Mouse (Mus musculus): ENCODE data around the gene En2. TPM values are rescaled to one million over a fixed set of nuclear protein-coding genes. Genes with fewer than 3 reads are reported as not detected.

En2 gene
- total RNA-seq, 2 experiments from 2014 or later, result not detected

GRCm38 (mm10) chr5:28174876-28175569, 9.5 kb downstream of the En2 start:
- DNase-seq (ENCODE audit: low spot score), result no peak
- intact Hi-C loops (cut with DNase I), result no loop called here

DNA sequence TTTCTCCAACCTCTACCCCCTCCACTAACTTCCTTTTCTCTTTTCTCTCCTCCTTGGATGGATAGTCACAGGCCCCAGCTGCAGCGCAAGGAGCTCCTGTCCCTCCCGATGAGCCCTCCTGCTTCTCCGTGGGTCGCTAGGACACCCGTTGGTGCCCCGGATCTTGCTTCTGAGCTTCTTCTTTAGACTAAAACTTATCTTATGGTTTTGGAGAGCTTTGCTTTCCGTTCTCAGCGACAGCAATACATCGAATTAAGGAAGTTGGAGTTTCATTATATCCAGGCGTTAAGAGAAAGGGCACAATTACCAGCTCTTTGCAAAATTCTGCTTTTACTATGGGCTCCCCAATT, 10.1 kb downstream of the En2 start:
- intact Hi-C loops (cut with DNase I), result no loop called here
- no peak for DNase-seq (ENCODE audit: low spot score)

DNA sequence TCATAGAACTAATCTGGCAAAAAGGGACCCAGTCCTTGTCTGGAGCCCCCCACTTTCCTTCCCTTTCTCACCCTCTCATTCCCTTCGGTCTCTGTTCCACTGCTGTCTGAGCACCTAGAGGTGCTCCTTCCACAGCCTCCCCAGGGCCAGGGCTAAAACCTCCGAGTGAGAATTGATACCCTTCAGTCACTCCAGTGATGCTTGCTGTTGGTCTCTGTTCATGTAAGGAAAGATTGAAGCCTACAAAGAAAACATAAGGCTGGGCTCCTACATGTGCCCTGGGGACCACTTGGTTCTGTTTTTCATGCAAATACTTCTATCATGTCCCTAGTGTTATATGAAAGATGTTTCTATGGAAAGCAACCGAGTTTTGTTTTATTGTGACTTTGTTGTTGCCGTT, 10.5 kb downstream of the En2 start:
- intact Hi-C loops (cut with DNase I), result no loop called here
- DNase-seq (ENCODE audit: low spot score), result no peak

GRCm38 (mm10) chr5:28176585-28176984, 11.1 kb downstream of the En2 start:
- no peak for DNase-seq (ENCODE audit: low spot score)
- intact Hi-C loops (cut with DNase I), result no loop called here

DNA sequence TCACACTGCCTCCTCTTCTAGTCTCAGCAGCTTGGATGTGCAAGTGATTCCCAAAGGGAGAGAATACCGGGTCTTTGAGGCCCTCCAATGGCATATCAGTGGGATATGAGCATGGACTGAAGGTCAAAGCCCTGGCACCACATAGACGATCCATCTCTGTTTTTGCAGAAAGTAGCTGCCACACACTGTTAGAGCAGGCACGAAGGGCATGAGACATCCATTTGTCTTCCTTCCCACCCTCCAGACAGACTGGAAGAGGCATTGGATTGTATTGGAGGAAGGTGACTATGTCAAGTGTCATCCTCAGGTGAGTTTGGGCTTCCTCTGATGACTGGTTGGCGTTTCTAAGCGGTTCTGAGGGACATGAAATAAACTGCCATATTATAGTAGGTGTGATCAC, 12.8 kb downstream of the En2 start:
- DNase-seq (ENCODE audit: low spot score), result no peak
- intact Hi-C loops (cut with DNase I), result no loop called here

- intact Hi-C loops (cut with DNase I), result no loop called here
- DNase-seq (ENCODE audit: low spot score), result no peak
Measured at GRCm38 (mm10) chr5:28179237-28179790, 13.8 kb downstream of the En2 start.

DNA sequence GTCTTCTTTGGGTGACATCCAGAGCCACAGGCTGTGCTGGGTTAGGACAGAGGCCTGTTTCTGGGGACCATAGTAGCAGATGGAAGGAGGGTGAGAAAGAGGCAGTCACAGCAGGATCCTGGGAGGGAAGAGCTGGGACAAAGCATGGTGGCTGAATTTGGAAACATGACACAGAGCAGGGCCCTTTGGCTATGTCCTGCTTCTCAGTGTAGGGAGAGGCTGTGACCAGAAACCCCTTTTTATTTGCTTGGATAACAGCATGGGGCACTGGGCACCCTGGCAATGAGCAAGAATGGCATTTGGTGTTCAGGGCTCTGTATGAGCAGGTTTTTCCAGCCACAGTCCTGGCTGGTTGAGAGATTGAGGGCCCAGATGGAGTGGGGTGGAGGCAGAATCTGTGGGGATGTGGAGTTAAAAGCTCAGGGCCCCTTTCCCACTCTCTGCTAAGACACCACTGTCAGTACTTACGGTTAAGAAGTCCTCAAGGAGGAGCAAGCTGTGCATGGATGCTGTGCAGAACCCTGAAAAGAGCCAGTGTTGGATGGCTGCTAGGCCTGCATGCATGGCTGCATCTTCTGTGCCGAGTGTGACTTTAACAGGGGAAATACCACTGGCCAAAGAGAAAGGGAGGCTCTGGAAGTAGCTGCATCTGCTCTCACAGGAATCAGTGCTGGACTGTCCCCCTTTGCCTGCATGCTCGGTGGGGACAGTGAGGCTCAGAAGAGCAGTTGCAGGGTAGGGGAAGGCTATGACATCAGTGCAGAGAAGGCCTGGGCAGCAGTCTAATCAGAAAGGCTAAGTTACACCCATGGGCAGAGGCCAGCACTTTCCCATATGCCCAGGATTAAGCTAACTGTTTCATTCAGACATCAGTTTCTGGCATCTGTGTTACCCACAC, 26.0 kb downstream of the En2 start:
- intact Hi-C loops (cut with DNase I), result no loop called here
- no peak for DNase-seq (ENCODE audit: low spot score)

- no peak for DNase-seq (ENCODE audit: low spot score)
- intact Hi-C loops (cut with DNase I), result no loop called here
Measured at GRCm38 (mm10) chr5:28192099-28192454, 26.6 kb downstream of the En2 start.

DNA sequence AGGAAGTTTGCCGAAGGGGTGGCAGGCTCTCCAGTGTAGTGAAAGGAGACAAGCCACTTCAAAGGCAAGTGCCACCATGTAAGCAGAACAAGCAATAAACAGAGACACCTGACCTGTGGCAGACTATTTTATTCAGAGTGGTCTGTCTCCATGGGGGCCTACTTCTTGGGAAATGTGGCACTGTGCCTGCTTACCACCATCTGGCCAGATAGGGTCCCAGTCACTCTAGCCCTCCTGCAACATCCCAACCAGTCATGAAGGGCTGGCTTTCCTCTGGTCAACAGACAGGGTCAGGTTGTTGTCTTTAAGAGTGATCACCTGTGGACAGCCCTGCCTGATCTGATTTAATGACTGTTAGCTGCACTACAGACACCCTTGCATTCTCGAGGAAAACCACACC, 30.0 kb downstream of the En2 start:
- intact Hi-C loops (cut with DNase I), result no loop called here
- DNase-seq (ENCODE audit: low spot score), result no peak

GRCm38 (mm10) chr5:28199089-28199873, 33.8 kb downstream of the En2 start:
- intact Hi-C loops (cut with DNase I), result no loop called here
- no peak for DNase-seq (ENCODE audit: low spot score)

DNA sequence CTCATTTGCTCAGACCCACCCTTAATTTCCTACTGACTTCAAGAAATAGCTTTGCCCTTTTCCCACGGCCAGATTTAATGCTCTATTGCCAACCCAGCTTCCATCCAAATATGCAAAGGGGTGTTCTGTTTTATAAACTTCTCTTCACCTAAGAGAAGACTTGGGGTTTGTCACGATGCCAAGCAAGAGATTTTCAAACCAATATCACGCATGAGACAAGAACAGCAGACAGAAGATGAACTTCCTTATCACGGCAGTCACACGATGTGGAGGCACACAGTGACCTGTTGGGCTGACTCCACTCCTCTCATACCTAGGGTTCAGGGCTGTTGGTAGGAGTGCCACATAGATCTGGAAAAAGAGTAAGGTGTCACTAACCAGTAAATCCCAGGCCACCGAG, 37.6 kb downstream of the En2 start:
- intact Hi-C loops (cut with DNase I), result no loop called here
- no peak for DNase-seq (ENCODE audit: low spot score)

GRCm38 (mm10) chr5:28204678-28205077, 39.2 kb downstream of the En2 start:
- no peak for DNase-seq (ENCODE audit: low spot score)
- intact Hi-C loops (cut with DNase I), result no loop called here

GRCm38 (mm10) chr5:28206448-28206847, 41.0 kb downstream of the En2 start:
- intact Hi-C loops (cut with DNase I), result no loop called here
- DNase-seq (ENCODE audit: low spot score), result no peak

DNA sequence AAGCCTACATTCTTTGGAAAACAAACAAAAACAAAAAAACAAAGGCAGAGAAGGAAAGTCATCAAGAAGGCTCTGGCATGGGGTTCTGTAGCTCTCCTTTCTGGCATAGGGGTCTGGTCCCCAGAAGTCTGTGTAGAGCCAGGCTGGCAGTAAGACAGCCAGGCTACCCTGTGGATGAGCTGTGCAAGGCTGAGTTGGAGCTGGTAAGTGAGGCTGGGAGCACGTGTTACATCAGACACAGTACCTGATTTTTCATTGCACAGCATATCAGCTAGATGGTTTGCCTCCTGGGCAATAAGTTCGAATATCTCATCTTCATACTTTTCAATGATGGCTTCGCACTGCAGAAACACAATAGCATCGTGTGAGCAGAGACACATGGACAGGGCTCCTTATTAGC, 41.5 kb downstream of the En2 start:
- intact Hi-C loops (cut with DNase I), result no loop called here
- no peak for DNase-seq (ENCODE audit: low spot score)

GRCm38 (mm10) chr5:28208726-28209520, 43.4 kb downstream of the En2 start:
- DNase-seq (ENCODE audit: low spot score), result no peak
- intact Hi-C loops (cut with DNase I), result no loop called here

- intact Hi-C loops (cut with DNase I), result no loop called here
- DNase-seq (ENCODE audit: low spot score), result no peak
Measured at GRCm38 (mm10) chr5:28209549-28210431, 44.3 kb downstream of the En2 start.

DNA sequence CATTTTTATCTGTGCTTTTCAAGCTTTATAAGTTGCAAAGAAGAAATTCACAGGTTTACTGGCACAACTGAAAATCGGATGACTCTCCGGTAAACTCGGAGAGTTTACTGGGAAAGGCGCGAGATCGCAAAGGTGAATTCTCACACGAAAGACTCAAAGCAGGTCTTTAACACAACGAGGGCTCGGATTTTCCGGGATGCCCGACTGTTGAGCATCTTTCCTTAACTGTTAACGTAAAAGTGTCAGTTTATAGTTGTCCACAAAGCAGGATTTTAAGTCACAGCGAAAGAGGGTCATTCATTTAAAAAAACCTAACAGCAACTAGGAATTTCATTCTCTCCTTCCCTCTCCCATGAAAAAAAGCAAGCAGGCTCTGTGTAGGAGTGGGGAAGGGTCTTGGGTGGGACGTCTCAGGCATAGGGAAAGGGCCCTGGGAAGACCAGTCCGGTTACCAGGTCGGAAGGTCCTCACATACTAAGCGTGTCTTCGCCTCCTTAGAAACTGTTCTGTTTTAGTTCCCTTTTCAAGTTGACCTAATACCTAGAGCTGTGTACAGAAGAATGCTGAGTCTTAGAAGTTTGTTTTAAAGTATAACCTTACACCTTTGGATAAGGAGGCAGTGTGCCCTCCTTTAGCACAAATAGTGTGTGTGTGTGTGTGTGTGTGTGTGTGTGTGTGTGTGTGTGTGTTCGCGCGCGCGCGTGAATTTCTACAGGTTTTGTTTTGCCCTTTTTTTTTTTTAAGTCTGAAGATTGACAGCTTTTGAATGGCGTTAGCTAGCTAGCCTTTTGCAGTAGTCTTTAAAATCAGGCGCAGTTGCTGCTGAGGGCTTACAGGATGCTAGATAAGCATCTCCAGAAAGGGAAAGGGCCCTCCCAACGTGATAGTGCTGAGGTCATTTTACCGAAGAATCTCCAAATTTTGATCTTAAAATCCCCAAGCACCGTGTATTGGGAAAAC, 45.4 kb downstream of the En2 start:
- intact Hi-C loops (cut with DNase I), result no loop called here
- no peak for DNase-seq (ENCODE audit: low spot score)

Measured in heart, postnatal 25 days (tissue).